Mouse (Mus musculus) brain, adult 2 months (tissue): ENCODE measurements around the gene Iqsec1.
"Not testable (repeated sequence)": the region's sequence is repeated elsewhere in the genome, so short reads cannot be mapped to it uniquely, and the experiment has no call there.

Experiments used
- DNase-seq: peaks from one replicate; pipeline ENCODE4 v3.0.0; 2011; ENCODE audit warnings: low read depth, low spot score

Gene Iqsec1

DNA sequence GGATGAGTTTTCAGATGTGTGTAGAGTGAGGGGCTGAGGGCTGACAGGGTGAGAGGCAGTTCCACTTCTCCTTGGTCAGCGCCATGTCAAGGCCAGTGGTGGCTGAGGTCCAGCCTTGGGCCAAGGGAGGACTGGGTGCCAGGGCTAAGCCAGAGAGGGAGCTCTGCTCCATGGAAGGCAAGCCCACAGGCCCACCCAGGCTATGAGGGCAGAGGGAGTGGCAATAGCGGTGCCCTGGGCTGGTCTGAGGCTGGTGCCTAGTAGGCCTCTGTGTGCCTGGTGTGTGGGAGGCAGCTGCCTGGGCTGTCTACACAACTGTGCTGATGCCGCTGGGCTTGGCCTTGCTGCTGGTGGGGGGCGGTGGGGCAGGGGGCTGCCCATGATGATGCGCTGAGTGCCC, 326.3 kb downstream of the Iqsec1 start:
- no peak for DNase-seq

DNA sequence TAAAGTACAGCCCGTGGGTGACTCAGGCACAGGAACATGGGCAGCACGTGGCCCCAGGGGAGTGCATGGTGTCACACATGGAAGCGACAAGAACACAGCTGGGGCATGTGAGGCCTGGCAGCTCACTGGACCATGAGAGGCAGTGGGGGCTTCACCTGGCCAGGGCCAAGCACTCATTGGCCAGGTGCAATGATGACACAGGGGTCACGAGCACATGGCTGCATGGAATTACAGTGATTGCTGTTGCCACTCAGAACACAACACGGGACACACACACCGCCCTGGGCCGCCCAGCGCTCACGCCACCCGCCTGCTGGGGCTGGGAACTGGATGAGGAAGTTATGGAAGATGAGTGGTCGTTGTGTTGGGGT, 327.5 kb downstream of the Iqsec1 start:
- DNase-seq, result no peak

DNA sequence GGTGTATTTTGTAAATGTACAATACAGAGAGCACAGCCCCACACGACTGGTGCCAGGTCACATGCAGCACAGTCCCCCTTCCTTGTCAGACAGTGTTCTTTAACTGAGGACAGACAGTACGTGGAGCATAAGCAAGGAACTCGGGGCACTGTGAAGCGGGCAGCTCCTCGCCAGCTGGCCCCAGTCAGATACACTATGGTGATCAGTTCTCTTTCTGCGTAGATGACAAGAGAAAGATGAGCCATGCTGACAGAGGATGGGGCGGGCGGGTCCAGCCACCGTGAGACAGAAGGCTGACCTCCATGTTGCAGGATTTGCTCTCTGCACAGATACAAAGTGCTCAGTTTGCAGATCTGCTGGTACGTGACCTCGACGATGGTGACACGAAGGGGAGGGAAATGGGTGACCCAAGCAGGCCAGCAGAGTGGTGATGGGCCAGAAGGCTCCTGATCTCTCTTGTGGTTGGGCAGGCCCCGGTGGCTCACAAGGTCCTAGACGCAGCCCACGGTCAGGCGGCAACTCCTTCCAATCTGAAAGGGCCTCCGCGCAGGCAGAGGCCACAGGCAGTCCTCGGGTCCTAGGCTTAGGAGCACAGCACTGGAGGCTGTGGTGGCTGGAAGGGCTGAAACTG, 328.0 kb downstream of the Iqsec1 start:
- DNase-seq, result no peak

DNA sequence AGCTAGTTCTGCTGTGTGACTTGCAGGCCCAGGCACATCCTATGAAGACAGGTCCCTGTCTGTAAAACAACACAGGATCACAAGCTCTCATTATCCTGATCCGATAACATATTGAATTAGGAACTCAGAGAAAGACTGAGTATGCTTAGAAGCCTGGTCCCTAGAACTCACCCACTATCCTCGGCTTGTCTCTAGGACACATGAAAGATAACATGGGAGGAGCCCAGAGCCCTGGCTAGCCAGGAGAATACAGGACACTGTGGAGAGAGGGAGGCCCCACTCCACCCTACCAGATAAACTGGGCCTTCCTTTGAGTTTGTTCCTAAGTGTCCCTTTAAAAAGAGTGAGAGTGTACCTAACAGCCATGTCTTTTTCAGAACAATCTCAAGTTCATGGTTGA, 328.6 kb downstream of the Iqsec1 start:
- no peak for DNase-seq

DNA sequence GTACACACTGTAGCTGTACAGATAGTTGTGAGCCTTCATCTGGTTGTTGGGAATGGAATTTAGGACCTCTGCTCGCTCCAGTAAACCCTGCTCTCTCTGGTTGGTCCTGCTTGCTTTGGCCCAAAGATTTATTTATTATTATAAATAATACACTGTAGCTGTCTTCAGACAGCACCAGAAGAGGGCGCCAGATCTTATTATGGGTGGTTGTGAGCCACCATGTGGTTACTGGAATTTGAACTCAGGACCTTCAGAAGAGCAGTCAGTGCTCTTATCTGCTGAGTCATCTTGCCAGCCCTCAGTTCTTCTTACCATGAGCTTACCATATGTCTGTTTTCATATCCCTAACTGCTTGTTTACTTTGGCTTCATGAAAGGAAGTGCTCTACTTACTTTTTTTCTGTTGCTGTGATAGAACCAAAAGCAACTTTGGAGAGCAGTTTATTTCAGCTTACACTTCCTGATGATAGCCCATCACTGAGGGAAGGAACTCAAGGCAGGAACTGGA, 332.1 kb downstream of the Iqsec1 start:
- peak; percentile 24 for DNase-seq

DNA sequence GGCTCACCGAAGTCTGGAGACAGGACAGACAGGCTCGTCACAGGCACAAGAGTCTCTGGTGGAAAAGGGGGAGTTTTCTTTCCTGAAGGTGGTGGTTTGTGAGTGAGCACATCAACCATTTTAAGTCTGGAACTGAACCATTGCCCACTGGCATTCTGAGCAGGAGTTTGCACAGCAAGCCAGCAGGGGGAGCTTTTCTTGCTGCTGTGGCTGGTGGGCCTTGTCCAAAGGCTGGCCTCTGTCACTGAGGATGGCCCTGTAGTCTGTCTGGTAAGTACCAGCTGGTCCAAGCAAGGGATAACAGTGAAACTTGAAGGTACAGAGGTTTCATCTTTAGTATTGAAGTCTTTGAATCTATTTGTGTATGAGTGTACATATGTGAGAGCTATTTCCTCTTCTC, 334.7 kb downstream of the Iqsec1 start:
- DNase-seq, result peak; percentile 78

DNA sequence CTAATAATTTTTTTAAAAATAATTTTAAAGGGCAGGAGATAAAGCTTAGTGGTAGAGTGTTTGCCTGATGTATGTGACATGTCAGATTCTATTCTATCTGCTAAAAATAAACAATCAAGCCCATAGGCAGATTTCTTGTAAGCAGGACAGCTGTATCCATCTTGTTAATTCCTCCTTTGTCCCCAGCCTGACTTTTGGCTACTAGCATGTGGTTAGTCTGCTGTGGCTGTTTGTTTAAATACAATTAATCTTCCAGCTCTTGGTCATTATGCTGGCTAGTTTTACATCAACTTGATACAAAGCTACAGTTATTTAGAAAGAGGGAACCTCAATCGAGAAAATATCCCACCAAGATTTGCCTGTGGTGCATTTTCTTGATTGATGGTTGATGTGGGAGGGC, 337.9 kb downstream of the Iqsec1 start:
- no peak for DNase-seq

DNA sequence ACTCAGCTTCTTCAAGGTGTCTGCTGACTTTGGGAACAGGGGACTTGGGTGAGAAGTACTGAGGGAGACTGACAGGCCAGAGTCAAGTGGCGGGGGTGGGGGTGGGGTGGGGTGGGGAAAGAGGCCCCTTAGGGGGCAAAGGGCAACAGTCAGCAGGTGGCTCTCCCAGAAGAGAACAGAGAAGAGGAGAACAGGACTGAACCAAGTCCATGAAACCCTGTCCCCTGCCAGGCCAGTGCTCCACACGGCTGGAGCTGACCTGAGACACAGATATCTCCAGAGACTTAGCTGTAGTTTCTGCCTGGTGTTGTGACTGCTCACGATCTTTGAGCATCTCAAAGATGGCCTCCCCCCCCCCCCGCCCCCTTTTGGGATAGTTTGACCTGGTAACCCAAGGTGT, 339.2 kb downstream of the Iqsec1 start:
- DNase-seq, result no peak

DNA sequence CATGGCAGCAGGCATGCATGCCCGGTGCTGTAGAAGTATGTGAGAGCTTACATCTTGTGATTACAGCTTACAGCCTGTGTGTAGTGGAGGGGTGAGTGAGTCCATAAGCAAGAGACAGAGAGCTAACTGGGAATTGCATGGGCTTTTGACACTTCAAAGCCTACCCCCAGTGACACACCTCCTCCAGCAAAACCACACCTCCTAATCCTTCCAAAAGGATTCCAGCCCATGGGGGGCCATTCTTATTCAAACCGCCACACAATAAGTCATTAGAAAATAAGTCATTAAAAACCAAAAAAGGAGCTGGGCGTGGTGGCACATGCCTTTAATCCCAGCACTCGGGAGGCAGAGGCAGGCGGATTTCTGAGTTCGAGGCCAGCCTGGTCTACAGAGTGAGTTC, 340.1 kb downstream of the Iqsec1 start:
- DNase-seq, result no peak

DNA sequence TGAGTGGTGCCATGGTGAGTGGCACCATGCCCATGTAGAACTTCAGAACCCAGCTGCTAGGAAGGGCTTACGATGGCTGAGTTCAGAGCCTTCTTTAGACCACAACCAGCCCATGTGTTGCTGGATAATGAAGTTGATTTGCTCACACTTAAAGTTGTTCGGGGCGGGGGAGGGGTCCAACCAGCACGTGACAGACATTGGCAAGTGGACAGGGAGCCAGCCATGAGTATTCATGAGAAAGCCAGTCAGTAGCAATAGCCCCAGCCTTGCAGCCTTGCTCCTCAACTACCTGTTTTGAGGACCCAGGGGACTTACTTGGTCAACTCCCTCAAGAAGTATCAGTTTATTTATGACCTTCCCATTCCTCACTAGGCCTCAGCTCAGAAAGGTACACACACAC, 343.5 kb downstream of the Iqsec1 start:
- no peak for DNase-seq

DNA sequence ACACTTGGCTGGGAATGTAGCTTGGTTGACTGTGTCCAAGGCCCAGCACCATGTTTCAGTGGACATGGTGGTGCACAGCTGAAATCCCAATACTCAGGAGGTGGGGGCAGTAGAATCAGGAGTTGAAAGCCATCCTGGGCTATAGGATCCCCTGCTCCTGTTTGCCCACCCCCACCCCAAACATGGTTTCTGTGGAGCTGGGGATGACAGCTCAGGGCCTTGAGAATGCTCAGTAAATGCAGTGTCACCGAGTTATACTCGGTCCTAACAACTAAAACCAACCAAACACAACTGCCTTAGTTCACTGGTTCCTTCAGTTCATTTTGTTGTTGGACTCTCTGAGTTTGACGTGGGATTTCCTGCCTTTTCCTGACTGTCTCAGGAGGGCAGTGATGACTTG, 345.4 kb downstream of the Iqsec1 start:
- DNase-seq, result no peak

DNA sequence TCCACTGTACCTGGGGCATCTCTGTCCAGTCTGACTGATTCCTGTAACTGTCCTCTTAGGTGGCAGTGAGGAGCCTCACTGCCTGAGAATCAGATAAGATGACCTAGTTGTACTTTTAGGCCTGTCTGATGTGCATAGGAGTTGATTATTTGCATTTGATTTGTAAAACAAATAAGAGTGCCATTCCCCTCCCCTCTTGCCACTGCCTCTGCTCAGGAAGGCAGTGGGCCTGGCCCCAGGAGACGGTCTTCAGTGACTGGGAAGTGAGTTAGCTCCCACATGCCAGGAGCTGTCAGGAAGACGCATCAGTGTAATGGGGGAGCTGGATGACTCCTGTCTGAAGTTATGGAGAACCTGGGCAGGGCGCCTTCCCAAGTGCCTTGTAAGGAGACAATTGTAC, 352.9 kb downstream of the Iqsec1 start:
- DNase-seq, result no peak

DNA sequence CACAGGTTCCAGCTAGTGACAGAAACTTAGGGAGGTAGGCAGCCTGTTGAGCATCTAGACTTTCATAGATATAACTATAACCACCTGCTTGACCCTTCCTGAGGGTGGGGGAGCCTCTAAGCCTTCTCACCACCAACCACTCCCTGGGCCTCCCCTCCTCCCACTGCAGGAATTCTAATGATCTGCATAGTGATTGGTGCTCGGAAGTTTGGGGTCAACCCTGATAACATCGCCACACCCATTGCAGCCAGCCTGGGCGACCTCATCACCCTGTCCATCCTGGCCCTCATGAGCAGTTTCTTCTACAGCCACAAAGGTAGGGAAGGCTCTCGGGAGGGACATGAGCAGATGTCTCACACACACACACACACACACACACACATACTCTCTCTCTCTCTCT, 353.4 kb downstream of the Iqsec1 start:
- no peak for DNase-seq

DNA sequence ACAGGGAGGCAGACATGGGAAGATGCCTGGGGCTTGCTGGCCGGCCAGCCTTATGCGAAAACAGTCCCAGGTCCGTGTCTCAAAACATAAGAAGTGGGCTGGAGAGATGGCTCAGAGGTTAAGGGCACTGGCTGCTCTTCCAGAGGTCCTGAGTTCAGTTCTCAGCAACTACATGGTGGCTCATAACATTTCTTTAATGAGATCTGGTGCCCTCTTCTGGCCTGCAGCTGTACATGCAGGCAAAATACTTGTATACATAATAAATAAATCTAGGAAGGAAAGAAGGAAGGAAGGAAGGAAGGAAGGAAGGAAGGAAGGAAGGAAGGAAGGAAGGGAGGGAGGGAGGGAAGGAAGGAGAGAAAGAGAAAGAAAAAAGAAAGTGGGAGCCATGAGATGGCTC, 356.0 kb downstream of the Iqsec1 start:
- DNase-seq, result not testable (repeated sequence)

DNA sequence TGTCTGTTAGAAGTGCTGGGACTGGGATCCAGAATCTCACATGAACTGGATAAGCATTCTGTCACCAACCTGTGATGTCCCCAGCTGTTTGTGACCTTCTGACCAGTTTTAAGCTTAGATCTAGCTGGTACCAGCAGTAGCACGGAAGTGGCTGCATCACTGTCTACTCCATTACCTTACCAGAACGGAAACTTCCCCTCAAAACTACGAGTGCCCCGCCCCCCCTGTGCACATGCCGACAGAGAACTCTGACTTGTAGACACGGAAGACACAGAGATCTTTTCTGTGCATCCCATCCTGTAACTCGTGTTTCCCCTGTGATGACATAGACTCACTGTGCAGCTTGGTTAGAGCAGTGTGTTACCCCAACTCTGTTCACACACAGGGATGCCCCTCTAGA, 358.1 kb downstream of the Iqsec1 start:
- DNase-seq, result no peak

DNA sequence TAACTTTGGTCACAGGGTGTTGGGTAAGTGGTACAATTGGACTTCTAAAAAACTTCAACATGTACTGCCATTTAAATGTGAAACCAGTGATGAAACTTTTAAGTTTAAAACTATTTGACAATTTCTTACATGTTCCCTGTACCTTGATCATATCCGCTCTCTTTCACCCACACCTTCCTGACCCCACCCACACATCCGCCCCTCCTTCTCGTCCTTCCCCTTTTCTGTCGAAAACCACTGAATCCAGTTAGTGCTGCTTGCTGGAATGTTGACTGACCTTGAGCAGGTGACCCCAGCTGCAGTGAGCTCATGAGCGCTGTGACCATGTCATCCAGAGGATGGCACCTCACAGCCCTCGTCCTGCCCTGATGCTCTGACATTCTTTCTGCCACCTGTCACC, 359.0 kb downstream of the Iqsec1 start:
- no peak for DNase-seq

DNA sequence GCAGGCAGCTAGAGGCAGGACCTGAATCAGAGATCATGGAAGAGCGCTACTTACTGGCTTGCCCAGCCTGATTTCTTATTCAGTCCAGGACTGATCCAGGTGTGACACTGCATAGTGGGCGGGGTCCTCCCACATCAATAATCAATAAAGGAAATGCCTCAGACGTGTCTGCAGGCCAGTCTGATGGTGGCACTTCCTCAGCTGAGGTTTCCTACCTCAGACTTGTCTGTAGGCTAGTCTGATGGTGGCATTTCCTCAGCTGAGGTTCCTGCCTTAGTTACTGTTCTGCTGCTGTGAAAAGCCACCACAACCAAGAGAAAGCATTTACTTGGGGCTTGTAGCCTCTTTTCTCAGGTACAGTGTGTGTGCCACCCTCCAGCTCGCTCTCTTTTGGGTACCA, 360.9 kb downstream of the Iqsec1 start:
- DNase-seq, result no peak

DNA sequence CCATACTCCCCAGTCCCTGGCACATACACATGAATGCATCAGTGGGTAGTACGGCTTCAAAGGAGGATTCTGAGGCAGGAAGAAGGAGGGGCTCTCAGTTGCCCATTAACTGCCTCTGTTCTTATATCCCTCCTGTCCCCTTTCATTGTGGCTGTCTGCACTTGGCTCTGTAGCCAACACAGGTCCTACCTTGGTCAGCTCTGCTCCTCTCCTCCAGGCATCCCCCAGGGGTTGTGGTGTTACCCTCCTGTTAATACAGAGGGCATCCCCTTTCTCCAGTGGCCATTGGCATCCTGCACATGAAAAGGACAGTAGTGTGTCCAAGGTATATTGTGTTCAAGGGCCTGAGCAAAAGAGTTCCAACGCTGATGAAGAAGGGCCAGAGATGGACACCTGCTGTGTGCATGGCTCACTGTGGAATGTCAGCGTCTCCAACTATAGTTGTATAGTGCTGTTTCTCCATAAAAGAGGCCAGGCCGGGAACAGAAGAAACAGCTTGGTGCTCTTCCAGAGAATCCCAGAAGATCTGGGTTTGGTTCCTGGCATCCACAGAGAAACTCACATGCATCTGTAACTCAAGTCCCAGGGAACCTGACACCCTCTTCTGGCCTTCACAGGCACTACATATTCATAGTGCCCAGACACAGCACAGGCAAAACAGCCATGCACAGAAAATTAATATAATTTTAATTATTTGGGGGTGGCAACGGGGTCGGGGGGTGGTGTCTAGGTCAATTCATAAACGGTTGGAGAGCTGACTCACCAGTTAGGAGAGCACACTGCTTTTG, 363.1 kb downstream of the Iqsec1 start:
- no peak for DNase-seq

DNA sequence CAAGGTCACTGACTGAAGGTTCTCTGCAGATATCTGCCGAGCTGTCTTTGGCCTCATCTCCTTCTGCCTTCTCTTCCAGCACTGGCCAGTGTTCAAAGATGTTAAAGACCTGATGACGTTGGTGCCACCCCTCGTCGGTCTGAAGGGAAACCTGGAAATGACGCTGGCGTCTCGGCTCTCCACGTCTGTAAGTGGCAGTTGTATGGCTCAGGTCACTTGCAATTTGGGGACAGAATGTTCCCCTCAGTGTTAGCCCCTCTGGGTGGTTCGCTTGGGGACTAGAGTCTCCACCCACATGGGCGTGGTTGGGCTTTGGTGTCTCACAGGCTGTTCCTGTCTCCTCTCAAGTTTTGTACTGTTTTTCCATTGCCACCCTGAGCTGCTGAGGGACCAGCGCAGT, 363.8 kb downstream of the Iqsec1 start:
- no peak for DNase-seq

DNA sequence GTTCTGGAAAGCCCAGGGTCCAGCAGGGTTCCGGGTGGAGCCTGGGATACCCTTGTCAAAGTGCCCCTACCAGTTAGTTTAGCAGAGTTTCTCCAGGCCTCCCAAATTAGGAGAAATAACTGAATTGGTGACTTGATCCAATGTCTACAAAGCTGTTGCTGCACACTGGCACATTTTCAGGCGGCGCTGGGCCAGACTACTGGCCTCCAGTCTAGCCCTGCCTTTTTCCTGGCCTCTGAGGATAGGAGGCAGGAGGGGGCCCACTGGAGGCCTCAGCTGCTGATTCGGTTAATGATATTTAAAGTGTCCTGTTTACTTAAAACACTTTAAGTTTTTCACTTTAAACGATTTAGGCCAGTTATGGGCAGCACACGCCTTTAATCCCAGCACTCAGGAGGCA, 364.3 kb downstream of the Iqsec1 start:
- DNase-seq, result no peak

DNA sequence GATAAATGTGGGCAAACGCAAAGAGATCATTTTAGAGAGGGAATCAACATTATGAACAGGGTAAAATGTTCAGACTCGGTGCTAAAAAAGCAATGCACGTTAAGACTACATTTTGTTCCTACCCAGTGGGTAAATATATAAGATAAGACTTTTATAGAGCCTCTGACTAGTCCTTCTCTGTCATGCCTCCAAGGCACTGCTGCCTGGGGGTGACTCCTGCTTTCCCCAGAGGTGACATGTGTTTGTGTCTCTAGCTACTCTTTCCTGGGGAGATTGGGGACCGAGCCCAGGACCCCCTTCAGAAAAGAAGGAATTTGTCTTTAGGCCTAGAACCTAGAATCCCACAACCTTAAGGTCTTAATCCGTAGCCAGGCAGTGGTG, 365.0 kb downstream of the Iqsec1 start:
- no peak for DNase-seq

DNA sequence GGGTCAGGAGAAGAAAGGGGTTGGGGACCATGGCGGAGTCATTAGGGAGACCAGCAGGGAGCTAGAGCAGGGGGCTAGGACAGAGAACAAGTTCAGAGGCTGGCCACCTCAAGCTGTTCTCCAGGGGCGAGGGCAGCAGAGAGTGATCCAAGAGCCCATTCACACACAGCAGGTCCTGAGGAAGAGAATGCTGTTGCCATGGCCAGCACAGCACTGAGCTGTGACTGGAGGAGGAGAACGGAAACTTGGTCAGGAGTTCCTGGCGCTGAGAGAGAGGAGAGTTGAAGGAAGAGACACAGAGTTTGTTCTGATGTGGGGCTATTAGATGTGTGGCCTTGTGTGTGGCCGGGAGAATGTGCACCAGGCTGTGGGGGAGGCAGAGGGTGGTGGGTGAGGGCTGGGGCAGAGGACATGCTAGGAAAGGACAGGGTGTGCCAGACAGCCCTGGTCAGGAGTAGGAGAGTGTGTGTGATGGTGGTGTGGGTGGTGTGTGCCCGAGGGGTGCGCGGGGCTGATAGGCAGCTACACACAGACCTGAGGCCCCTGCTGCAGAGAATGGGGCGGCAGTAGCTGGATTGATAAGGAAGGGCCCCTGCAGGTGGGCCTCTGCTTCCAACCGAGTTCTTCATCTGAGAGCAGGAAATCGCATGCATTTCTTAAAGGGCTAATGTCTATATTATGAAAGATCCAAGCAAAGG, 365.6 kb downstream of the Iqsec1 start:
- DNase-seq, result no peak

DNA sequence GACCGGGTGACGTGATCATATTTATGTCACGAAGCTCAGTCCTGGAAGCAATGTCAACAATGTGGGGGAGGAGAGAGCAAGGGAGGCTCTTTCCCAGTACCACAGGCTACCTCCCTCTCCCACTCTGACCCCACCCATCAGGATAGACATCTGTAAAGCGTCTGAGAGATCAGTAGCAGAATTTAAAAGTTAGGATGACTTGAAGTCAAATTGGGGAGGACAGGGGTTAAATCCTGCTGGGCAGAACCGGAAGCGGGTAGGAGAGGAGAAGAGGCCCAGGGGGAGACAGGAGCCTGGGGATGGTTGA, 366.9 kb downstream of the Iqsec1 start:
- no peak for DNase-seq
